Mouse (Mus musculus) CH12.LX (cell line): ENCODE measurements around the gene Nemp1. TPM values are rescaled to one million over a fixed set of nuclear protein-coding genes. Genes with fewer than 3 reads are reported as not detected.

Experiments
- DNase-seq: peaks from one replicate; pipeline ENCODE4 v3.0.0-alpha.2; 2013; ENCODE audit errors: extremely low read depth
- H3K27ac ChIP-seq: 2 replicates; pipeline ENCODE4 v1.5.1; 2012; ENCODE audit warnings: low read depth, mild to moderate bottlenecking, control low read depth, moderate library complexity; ENCODE audit not compliant: insufficient read depth
- H3K27me3 ChIP-seq: replicated peaks from 2 replicates; pipeline ENCODE3; 2012; ENCODE audit warnings: inconsistent platforms
- H3K36me3 ChIP-seq, 2 experiments: replicated peaks in 1 of 2; 2 replicates each; pipeline versions ENCODE3 to v1.6.1; 2012; ENCODE audit warnings: inconsistent platforms in 1 of 2, low read length in 1 of 2, mild to moderate bottlenecking in 1 of 2, mixed read lengths in 1 of 2, moderate library complexity in 1 of 2; ENCODE audit not compliant: control insufficient read depth in 1 of 2, insufficient read depth in 1 of 2
- H3K4me1 ChIP-seq, 2 experiments: 2 replicates each; pipeline ENCODE4 v1.6.1; 2012; ENCODE audit warnings: inconsistent platforms in 1 of 2, moderate library complexity in 1 of 2; ENCODE audit not compliant: insufficient read depth in 2 of 2, control insufficient read depth in 1 of 2
- H3K4me2 ChIP-seq: 2 replicates; pipeline ENCODE4 v1.6.1; 2012; ENCODE audit warnings: low read depth, mild to moderate bottlenecking, control low read depth; ENCODE audit not compliant: poor library complexity, insufficient read depth, severe bottlenecking
- H3K4me3 ChIP-seq, 3 experiments: fragments of 150-350 bp in 1 of 3; sonication (generic) in 1 of 3; replicated peaks in 1 of 3; 2 replicates each; pipeline versions ENCODE3 to v1.5.1; 2011 to 2012; ENCODE audit warnings: low read depth in 2 of 3, low read length in 2 of 3, mild to moderate bottlenecking in 2 of 3, moderate library complexity in 2 of 3, control low read depth in 1 of 3, improper control_type of control experiment in 1 of 3, inconsistent platforms in 1 of 3, mixed read lengths in 1 of 3; ENCODE audit not compliant: poor library complexity in 1 of 3
- H3K79me2 ChIP-seq: replicated peaks from 2 replicates; pipeline ENCODE4 v1.6.1; 2012; ENCODE audit warnings: mild to moderate bottlenecking, moderate library complexity; ENCODE audit not compliant: control insufficient read depth, poor library complexity, insufficient read depth, severe bottlenecking; ENCODE audit errors: extremely low read depth
- H3K9ac ChIP-seq: 2 replicates; pipeline ENCODE4 v1.6.1; 2012; ENCODE audit warnings: low read depth, mild to moderate bottlenecking, control low read depth, moderate library complexity; ENCODE audit not compliant: insufficient read depth
- H3K9me3 ChIP-seq: replicated peaks from 2 replicates; pipeline ENCODE3; 2012; ENCODE audit warnings: low read length, inconsistent platforms, mixed read lengths
- BHLHE40 ChIP-seq: IDR thresholded peaks from 2 replicates; pipeline ENCODE4 v1.6.1; 2011; ENCODE audit warnings: mild to moderate bottlenecking, low read depth, low read length, improper control_type of control experiment
- CHD1 ChIP-seq: IDR thresholded peaks from 2 replicates; pipeline ENCODE4 v1.6.1; 2012; ENCODE audit warnings: low read depth, low read length, improper control_type of control experiment, inconsistent platforms
- CHD2 ChIP-seq: IDR thresholded peaks from 2 replicates; pipeline ENCODE4 v1.6.1; 2011; ENCODE audit warnings: low read length, improper control_type of control experiment
- EP300 ChIP-seq: IDR thresholded peaks from 2 replicates; pipeline ENCODE4 v1.6.1; 2011; ENCODE audit warnings: low read length, improper control_type of control experiment
- ETS1 ChIP-seq: conservative IDR thresholded peaks from 2 replicates; pipeline ENCODE4 v1.6.1; 2012; ENCODE audit warnings: low read depth, mild to moderate bottlenecking, inconsistent platforms, low read length, improper control_type of control experiment, moderate library complexity
- IRF4 ChIP-seq: IDR thresholded peaks from 2 replicates; pipeline ENCODE4 v1.6.1; 2014; ENCODE audit warnings: low read depth, mild to moderate bottlenecking, inconsistent platforms, low read length, improper control_type of control experiment
- KAT2A ChIP-seq: IDR thresholded peaks from 2 replicates; pipeline ENCODE4 v1.6.1; 2012; ENCODE audit warnings: low read length, improper control_type of control experiment, inconsistent platforms; ENCODE audit not compliant: insufficient replicate concordance
- MAX ChIP-seq: IDR thresholded peaks from 2 replicates; pipeline ENCODE4 v1.6.1; 2011; ENCODE audit warnings: low read length, improper control_type of control experiment
- MAZ ChIP-seq: IDR thresholded peaks from 2 replicates; pipeline ENCODE4 v1.6.1; 2012; ENCODE audit warnings: low read depth, mild to moderate bottlenecking, inconsistent platforms, low read length, improper control_type of control experiment, moderate library complexity
- MEF2A ChIP-seq: IDR thresholded peaks from 2 replicates; pipeline ENCODE4 v1.6.1; 2014; ENCODE audit warnings: low read depth, mild to moderate bottlenecking, inconsistent platforms, low read length, improper control_type of control experiment, borderline replicate concordance
- MXI1 ChIP-seq: IDR thresholded peaks from 2 replicates; pipeline ENCODE4 v1.6.1; 2011; ENCODE audit warnings: mild to moderate bottlenecking, low read depth, low read length, improper control_type of control experiment
- MYC ChIP-seq: IDR thresholded peaks from 2 replicates; pipeline ENCODE4 v1.6.1; 2011; ENCODE audit warnings: low read depth, mild to moderate bottlenecking, improper control_type of control experiment, low read length
- NELFE ChIP-seq: IDR thresholded peaks from 2 replicates; pipeline ENCODE4 v1.6.1; 2011; ENCODE audit warnings: low read depth, low read length, improper control_type of control experiment
- PAX5 ChIP-seq: IDR thresholded peaks from 2 replicates; pipeline ENCODE4 v1.6.1; 2012; ENCODE audit warnings: low read length, inconsistent platforms, mixed read lengths
- POLR2AphosphoS2 ChIP-seq: IDR thresholded peaks from 2 replicates; pipeline ENCODE4 v1.6.1; 2011; ENCODE audit warnings: low read depth, low read length, improper control_type of control experiment
- RCOR1 ChIP-seq: conservative IDR thresholded peaks from 2 replicates; pipeline ENCODE4 v1.6.1; 2012; ENCODE audit warnings: low read depth, mild to moderate bottlenecking, inconsistent platforms, low read length, improper control_type of control experiment
- SIN3A ChIP-seq: IDR thresholded peaks from 2 replicates; pipeline ENCODE4 v1.6.1; 2012; ENCODE audit warnings: low read length, improper control_type of control experiment, inconsistent platforms
- TCF12 ChIP-seq: IDR thresholded peaks from 2 replicates; pipeline ENCODE4 v1.6.1; 2014; ENCODE audit warnings: low read depth, mild to moderate bottlenecking, inconsistent platforms, low read length, improper control_type of control experiment
- UBTF ChIP-seq: IDR thresholded peaks from 2 replicates; pipeline ENCODE4 v1.6.1; 2012; ENCODE audit warnings: low read depth, mild to moderate bottlenecking, inconsistent platforms, low read length, improper control_type of control experiment, moderate library complexity
- ZC3H11A ChIP-seq: IDR thresholded peaks from 2 replicates; pipeline ENCODE4 v1.6.1; 2012; ENCODE audit warnings: low read depth, mild to moderate bottlenecking, inconsistent platforms, low read length, improper control_type of control experiment
- ZNF384 ChIP-seq: IDR thresholded peaks from 2 replicates; pipeline ENCODE4 v1.6.1; 2012; ENCODE audit warnings: low read depth, low read length, improper control_type of control experiment, inconsistent platforms
- dilution Hi-C: fragments of 300-500 bp; cut with MboI; formaldehyde crosslinking; loops from 2 replicates; pipeline ENCODE4 v1.14.3; 2020; ENCODE audit warnings: low sequenced_read_pairs; ENCODE audit not compliant: extremely low pct_unique_long_range_greater_than_20kb, extremely low pct_ligation_motif_present
- in situ Hi-C: fragments of 300-500 bp; cut with MboI; formaldehyde crosslinking; loops from 3 replicates; pipeline ENCODE4 v1.14.3; 2019; ENCODE audit warnings: low sequenced_read_pairs, low pct_ligation_motif_present, low pct_unique_long_range_greater_than_20kb, mixed read lengths
- polyA plus RNA-seq: library from polyadenylated mRNA; unstranded; fragments of >175 nt; gene quantifications from 2 replicates; pipeline ENCODE4 v1.2.1, GENCODE M21; 2012; ENCODE audit warnings: low read depth; ENCODE audit not compliant: insufficient read length
- total RNA-seq, 2 experiments: library from RNA; depleted of rRNA; stranded (reverse); fragments of 300-350 nt in 1 of 2; fragments of >200 nt in 1 of 2; gene quantifications; 2 replicates each; pipeline ENCODE4 v1.2.3; 2012 to 2014

Gene Nemp1
- total and polyA plus RNA-seq, 3 experiments: 8.3 to 17.4 (median 13.2) TPM

GRCm38 (mm10) chr10:127618173-127618572 is 48.5 kb upstream of the Nemp1 start:
- Histone ChIP-seq H3K79me2 (no peaks in the 10 kb centered on the region), H3K9ac (no peak overlapping the region), H3K9me3 (no peaks in the 10 kb centered on the region), H3K4me3 (no peak overlapping the region), H3K4me1 (peaks cover 0 to 49% of the 10 kb centered on the region in 2 experiments; a peak in 2 of 4 replicates), H3K27me3 (peaks cover 22% of the 10 kb centered on the region), H3K27ac (no peak overlapping the region), H3K4me2 (no peak overlapping the region), H3K36me3 (no peaks in the 10 kb centered on the region)
- TF ChIP-seq MEF2A (no peak), BHLHE40 (no peak), CHD2 (no peak), ETS1 (no peak), MAZ (no peak), PAX5 (no peak), MXI1 (no peak), ZNF384 (no peak), EP300 (no peak), SIN3A (no peak), KAT2A (no peak), NELFE (no peak), CHD1 (no peak), RCOR1 (no peak)
- dilution Hi-C loops: no loop called here
- in situ Hi-C loops: no loop called here
- no peak for DNase-seq

GRCm38 (mm10) chr10:127619119-127619721 is 47.5 kb upstream of the Nemp1 start:
- TF ChIP-seq TCF12: no peak
- TF ChIP-seq ZC3H11A: no peak
- TF ChIP-seq EP300: no peak
- TF ChIP-seq MYC: no peak
- no peak for TF ChIP-seq POLR2AphosphoS2
- TF ChIP-seq MAX: no peak
- TF ChIP-seq IRF4: no peak
- no peak for TF ChIP-seq CHD1
- no peak for TF ChIP-seq UBTF
- TF ChIP-seq NELFE: no peak
- Histone ChIP-seq H3K79me2 (no peaks in the 10 kb centered on the region), H3K27me3 (peaks cover 22% of the 10 kb centered on the region), H3K9me3 (peaks cover 2% of the 10 kb centered on the region), H3K27ac (no peak overlapping the region), H3K4me1 (peaks cover 0 to 48% of the 10 kb centered on the region in 2 experiments; a peak in 2 of 4 replicates), H3K9ac (no peak overlapping the region), H3K4me3 (peak overlapping the region in 1 of 3 experiments; percentile 7), H3K4me2 (no peak overlapping the region), H3K36me3 (no peaks in the 10 kb centered on the region)
- DNase-seq: no peak
- in situ Hi-C loops: no loop called here
- dilution Hi-C loops: no loop called here
